Mouse (Mus musculus): ENCODE results near the gene Tiprl.

GRCm38 (mm10) chr1:165274946-165275345, 38.1 kb upstream of the Tiprl start:
- TF ChIP-seq EP300 (IDR thresholded peaks at IDR 0.05) (no peak), CTCF (IDR thresholded peaks at IDR 0.05) (no peak)

Measured in lung, postnatal 0 days (tissue).